Mouse (Mus musculus) forebrain, embryonic 16.5 days (tissue): Measurements from ENCODE around the gene Med13l. TPM values are rescaled to one million over a fixed set of nuclear protein-coding genes. Genes with fewer than 3 reads are reported as not detected.
"Not testable (repeated sequence)": the region's sequence is repeated elsewhere in the genome, so short reads cannot be mapped to it uniquely, and the experiment has no call there.

ENCODE experiments used
- ATAC-seq: fragments of 200-750 bp; cut with Nextera tagmentation; 2 replicates; pipeline ENCODE4 v1.8.0; 2017; ENCODE audit warnings: mild to moderate bottlenecking, moderate library complexity
- H3K27ac ChIP-seq: fragments of 300-500 bp; sonication (generic); 2 replicates; pipeline ENCODE4 v1.5.1; 2014; ENCODE audit warnings: low read length, control low read depth
- H3K27me3 ChIP-seq: fragments of 300-500 bp; sonication (generic); replicated peaks from 2 replicates; pipeline ENCODE4 v1.6.1; 2014; ENCODE audit warnings: low read length; ENCODE audit not compliant: control insufficient read depth, insufficient read depth
- H3K36me3 ChIP-seq: fragments of 300-500 bp; sonication (generic); 2 replicates; pipeline ENCODE4 v1.6.1; 2014; ENCODE audit not compliant: control insufficient read depth, insufficient read depth
- H3K4me1 ChIP-seq: fragments of 300-500 bp; sonication (generic); replicated peaks from 2 replicates; pipeline ENCODE4 v1.6.1; 2014; ENCODE audit warnings: low read length; ENCODE audit not compliant: control insufficient read depth, insufficient read depth
- H3K4me2 ChIP-seq: fragments of 300-500 bp; sonication (generic); 2 replicates; pipeline ENCODE4 v1.6.1; 2014; ENCODE audit warnings: mild to moderate bottlenecking, low read length, control low read depth
- H3K4me3 ChIP-seq: fragments of 300-500 bp; sonication (generic); replicated peaks from 2 replicates; pipeline ENCODE4 v1.5.1; 2014; ENCODE audit warnings: mild to moderate bottlenecking, low read length, control low read depth
- H3K9ac ChIP-seq: fragments of 300-500 bp; sonication (generic); replicated peaks from 2 replicates; pipeline ENCODE4 v1.6.1; 2014; ENCODE audit warnings: low read depth, low read length, control low read depth
- H3K9me3 ChIP-seq: fragments of 300-500 bp; sonication (generic); 2 replicates; pipeline ENCODE4 v1.6.1; 2016; ENCODE audit warnings: low read length; ENCODE audit not compliant: control insufficient read depth
- WGBS: fragments of 180-500 bp; shearing (Covaris S2); extraction: QIAGEN DNeasy Blood & Tissue Kit; methylation state at CpG from one replicate; pipeline ENCODE4 v1.1.7; 2014; 5-methylcytosine and 5-hydroxymethylcytosine counted together
- polyA plus RNA-seq: library from polyadenylated mRNA; unstranded; fragments of >200 nt; fragmentation: Nextera tagmentation; extraction: Ambion mirVana; gene quantifications from 2 replicates; pipeline ENCODE4 v1.2.1, GENCODE M21; 2015

The Med13l gene
- polyA plus RNA-seq, 1 experiment from 2014 or later: 24.9 TPM

DNA sequence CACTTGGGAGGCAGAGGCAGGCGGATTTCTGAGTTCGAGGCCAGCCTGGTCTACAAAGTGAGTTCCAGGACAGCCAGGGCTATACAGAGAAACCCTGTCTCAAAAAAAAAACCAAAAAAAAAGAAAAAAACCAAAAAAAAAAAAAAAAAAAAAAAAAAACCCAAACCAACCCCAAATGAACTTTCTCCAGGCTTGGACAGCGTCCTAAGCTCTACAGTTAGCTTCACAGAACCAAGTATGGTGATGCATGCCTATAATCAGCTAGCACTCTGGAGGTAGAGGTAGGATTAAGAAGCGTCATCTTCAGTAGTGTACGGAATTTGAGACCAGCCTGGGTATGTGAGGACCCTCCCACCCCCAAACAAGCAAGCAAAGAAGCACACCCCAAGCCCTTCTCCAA lies 92.6 kb downstream of the Med13l start:
- 95% methylated on average over 3 of the region's 5 CpGs for WGBS
- ATAC-seq, H3K27me3 ChIP-seq, H3K9ac ChIP-seq, H3K27ac ChIP-seq, H3K36me3 ChIP-seq, H3K4me3 ChIP-seq, H3K9me3 ChIP-seq, H3K4me2 ChIP-seq: not testable (repeated sequence)
- peaks cover 35% of the 10 kb centered on the region for H3K4me1 ChIP-seq

DNA sequence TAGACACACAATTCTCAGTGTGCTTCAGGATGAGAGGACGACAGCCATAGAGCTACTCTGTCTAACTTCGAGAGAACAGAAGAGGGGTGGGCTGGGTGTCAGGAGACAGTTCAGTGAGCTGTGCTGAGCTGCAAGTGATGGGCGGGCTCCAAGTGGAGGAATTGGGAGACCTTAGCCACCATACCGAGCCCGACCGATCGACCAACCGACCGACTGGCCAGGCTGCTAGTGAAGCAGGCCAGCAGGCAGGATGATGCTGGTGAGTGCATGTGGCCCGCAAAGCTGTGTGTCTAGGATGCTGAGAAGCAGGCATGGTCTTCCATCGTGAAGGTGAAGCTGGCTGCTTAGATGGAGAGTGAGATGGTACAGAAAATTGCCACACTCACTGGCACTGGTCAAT lies 94.1 kb downstream of the Med13l start:
- H3K36me3 ChIP-seq: no peaks in the 10 kb centered on the region
- no peak overlapping the region for H3K4me3 ChIP-seq
- 0 out of 2 replicates have a peak overlapping the region, but pooled peaks have one; percentile 27 for H3K9ac ChIP-seq
- no peaks in the 10 kb centered on the region for H3K27me3 ChIP-seq
- WGBS: 71% methylated on average over 11 of the region's 11 CpGs
- no peak for ATAC-seq
- H3K9me3 ChIP-seq: no peaks in the 10 kb centered on the region
- H3K4me1 ChIP-seq: peaks cover 29% of the 10 kb centered on the region
- H3K27ac ChIP-seq: no peak overlapping the region
- no peak overlapping the region for H3K4me2 ChIP-seq

DNA sequence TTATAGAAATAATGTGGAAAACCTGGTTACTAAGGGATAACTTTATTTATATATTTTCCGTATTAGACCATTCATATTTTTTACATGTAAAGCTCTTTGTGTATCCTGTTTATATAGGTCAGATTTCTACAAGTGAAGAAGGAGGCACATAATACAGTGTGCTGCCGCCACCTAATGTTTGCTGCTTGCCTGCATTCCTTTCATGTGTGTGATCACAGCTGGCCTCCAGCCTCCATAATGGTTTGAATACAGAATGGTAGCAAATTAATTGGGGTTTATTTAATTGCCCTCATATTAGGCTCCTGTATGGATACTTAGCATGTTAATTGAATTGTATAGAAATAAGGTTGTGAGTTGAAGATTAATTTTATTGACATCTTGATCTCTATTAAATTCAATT lies 94.5 kb downstream of the Med13l start:
- no peak overlapping the region for H3K9ac ChIP-seq
- peaks cover 25% of the 10 kb centered on the region for H3K4me1 ChIP-seq
- ATAC-seq: peak; percentile 79
- no peak overlapping the region for H3K27ac ChIP-seq
- H3K4me3 ChIP-seq: no peak overlapping the region
- H3K4me2 ChIP-seq: no peak overlapping the region
- H3K36me3 ChIP-seq: no peaks in the 10 kb centered on the region
- 28% methylated on average over 2 of the region's 2 CpGs for WGBS
- H3K9me3 ChIP-seq: no peaks in the 10 kb centered on the region
- H3K27me3 ChIP-seq: no peaks in the 10 kb centered on the region

DNA sequence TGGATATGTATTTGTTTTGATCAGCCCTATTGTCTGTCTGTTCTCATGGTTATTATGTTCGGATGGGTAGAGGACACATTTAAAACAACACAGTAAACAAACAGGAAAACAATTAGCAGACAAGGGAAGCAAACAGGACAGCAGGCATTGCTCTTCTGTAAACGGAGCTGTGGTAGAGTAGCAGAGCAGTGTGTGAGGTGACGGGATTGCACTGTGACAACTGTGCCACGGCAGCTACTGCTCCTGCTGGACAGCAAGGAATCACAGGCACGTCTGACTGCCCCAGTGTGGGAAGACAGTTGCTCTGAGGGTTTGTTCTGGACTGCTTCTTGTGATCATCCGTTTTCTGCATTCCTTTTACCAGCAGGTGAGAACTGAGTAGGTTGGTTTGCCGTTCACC lies 94.9 kb downstream of the Med13l start:
- H3K27ac ChIP-seq: no peak overlapping the region
- H3K27me3 ChIP-seq: no peaks in the 10 kb centered on the region
- peaks cover 22% of the 10 kb centered on the region for H3K4me1 ChIP-seq
- WGBS: 40% methylated on average over 7 of the region's 7 CpGs
- H3K36me3 ChIP-seq: no peaks in the 10 kb centered on the region
- ATAC-seq: peak; percentile 53; the same call in 1 of the 2 replicates
- no peak overlapping the region for H3K4me2 ChIP-seq
- H3K9me3 ChIP-seq: no peaks in the 10 kb centered on the region
- H3K4me3 ChIP-seq: no peak overlapping the region
- H3K9ac ChIP-seq: no peak overlapping the region

DNA sequence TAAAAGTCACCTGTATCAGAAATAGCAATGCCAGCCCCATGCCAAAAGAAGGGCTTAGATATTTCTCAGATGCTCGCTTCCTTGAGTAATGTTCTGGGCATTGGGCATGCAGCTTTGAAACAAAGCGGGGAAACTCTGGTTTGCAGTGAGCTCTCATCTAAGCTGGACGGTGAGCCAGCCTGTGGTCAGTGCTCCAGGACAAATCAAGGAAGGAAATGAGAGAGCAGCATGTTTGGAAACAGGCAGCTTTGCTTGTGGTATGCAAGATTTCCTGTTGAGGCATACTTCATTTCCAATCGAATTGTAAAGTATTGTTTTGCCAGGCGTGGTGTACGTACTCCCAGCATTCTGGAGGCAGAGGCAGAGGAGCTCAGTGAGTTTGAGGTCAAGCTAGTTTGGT lies 95.5 kb downstream of the Med13l start:
- no peak overlapping the region for H3K27ac ChIP-seq
- 84% methylated on average over 6 of the region's 6 CpGs for WGBS

DNA sequence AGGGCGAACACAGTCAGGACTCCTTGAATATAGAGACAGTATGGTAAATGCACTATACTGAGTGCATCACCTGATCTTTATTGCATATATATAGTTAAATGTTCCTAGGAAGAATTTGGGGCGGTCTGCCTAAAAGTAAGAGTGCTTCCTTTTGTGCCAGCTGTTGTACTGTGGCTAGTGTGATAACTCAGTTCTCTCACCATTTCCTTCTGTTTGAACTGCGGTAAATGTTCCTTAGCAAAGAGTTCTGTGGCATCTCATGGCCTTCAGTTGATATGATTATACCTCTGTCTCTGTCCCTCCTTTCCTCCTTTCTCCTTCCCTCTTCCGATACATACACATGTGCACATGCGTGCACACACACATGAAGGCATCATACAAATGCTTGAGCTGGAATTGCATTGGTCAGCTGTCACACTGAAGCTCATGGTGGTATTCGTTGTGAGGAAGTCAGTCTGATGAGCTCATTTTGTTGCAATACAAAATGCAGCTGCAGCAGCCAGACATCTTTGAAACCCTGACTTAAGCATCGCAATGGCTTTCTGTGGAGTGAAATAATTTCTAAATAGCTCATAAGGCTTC lies 97.9 kb downstream of the Med13l start:
- Histone ChIP-seq H3K27me3 (no peaks in the 10 kb centered on the region), H3K9me3 (no peaks in the 10 kb centered on the region), H3K4me2 (no peak overlapping the region), H3K36me3 (no peaks in the 10 kb centered on the region), H3K4me3 (no peak overlapping the region), H3K27ac (0 out of 2 replicates have a peak overlapping the region, but pooled peaks have one; percentile 20), H3K9ac (no peak overlapping the region), H3K4me1 (peaks cover 14% of the 10 kb centered on the region)
- no peak for ATAC-seq
- 87% methylated on average over 7 of the region's 7 CpGs for WGBS

More for the DNA sequence above, 95.5 kb downstream of the Med13l start:
- no peak for ATAC-seq
- H3K9me3 ChIP-seq: no peaks in the 10 kb centered on the region
- H3K4me3 ChIP-seq: no peak overlapping the region
- no peak overlapping the region for H3K4me2 ChIP-seq
- no peak overlapping the region for H3K9ac ChIP-seq
- no peaks in the 10 kb centered on the region for H3K36me3 ChIP-seq
- peaks cover 17% of the 10 kb centered on the region for H3K4me1 ChIP-seq
- H3K27me3 ChIP-seq: no peaks in the 10 kb centered on the region

DNA sequence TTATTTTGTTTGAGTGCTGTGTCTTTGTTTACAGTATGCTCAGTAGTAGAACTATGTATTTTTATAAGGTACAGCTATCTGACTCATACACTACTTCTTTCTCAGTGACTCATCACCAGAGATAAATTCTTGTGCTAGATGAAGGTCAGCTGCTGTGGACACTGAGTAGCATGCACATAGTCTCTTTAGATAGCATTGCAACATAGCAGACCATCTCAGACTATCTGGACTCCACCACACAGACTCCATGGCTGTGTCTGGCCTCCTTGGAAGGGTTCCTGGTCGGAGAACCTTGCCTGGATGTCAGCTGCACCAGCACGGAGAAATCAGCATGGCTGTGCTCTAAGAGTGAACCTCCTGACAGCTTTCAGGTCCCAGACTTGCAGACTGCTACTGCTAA lies 99.2 kb downstream of the Med13l start:
- no peaks in the 10 kb centered on the region for H3K36me3 ChIP-seq
- H3K27me3 ChIP-seq: no peaks in the 10 kb centered on the region
- H3K4me1 ChIP-seq: peaks cover 7% of the 10 kb centered on the region
- no peak for ATAC-seq
- no peak overlapping the region for H3K27ac ChIP-seq
- no peaks in the 10 kb centered on the region for H3K9me3 ChIP-seq
- no peak overlapping the region for H3K4me3 ChIP-seq
- 78% methylated on average over 2 of the region's 2 CpGs for WGBS
- H3K9ac ChIP-seq: no peak overlapping the region
- H3K4me2 ChIP-seq: no peak overlapping the region

DNA sequence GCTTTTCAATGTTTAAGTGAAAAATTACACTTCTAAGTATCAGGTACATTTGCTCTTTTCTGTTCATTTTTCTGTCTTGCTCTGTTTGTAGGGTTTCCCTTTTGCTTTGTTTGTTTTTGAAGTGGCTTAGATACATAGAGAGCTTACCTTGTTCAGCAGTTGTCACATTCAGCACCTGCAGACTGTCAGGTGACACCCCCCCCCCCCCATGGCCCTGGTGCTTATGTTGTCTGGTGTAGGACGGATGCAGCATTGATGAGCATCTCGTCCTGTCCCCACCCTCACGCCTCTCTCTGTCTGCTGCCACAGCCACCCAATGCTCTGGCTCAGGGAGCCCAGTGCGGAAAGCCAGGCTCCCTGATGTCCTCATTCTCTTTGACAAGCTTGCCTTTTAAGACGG lies 101.3 kb downstream of the Med13l start:
- no peaks in the 10 kb centered on the region for H3K27me3 ChIP-seq
- no peaks in the 10 kb centered on the region for H3K36me3 ChIP-seq
- 65% methylated on average over 5 of the region's 5 CpGs for WGBS
- no peak overlapping the region for H3K27ac ChIP-seq
- no peaks in the 10 kb centered on the region for H3K9me3 ChIP-seq
- H3K9ac ChIP-seq: no peak overlapping the region
- no peak overlapping the region for H3K4me3 ChIP-seq
- H3K4me1 ChIP-seq: peaks cover 9% of the 10 kb centered on the region
- no peak overlapping the region for H3K4me2 ChIP-seq
- no peak for ATAC-seq

DNA sequence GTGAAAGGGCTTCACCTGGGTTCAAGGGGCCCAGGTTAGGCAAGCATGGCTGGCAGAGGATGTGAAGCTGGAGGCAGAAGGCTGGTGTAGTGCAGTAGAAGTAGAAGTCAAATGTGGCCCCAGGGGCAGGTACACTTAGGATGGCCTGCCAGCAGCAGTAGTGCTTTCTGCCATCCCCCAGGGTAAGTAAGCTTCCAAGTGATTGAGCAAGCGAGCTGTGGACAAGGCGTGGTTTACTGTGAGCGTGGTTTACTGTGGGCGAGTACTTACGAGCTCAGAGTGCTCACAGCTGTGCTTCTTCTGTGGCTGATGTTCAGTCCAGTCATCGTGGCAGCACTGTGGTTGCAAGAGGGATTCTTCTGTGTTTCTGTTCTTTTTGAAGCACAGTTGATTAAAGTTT lies 103.5 kb downstream of the Med13l start:
- H3K4me1 ChIP-seq: peaks cover 28% of the 10 kb centered on the region
- ATAC-seq: no peak
- WGBS: 82% methylated on average over 6 of the region's 6 CpGs

DNA sequence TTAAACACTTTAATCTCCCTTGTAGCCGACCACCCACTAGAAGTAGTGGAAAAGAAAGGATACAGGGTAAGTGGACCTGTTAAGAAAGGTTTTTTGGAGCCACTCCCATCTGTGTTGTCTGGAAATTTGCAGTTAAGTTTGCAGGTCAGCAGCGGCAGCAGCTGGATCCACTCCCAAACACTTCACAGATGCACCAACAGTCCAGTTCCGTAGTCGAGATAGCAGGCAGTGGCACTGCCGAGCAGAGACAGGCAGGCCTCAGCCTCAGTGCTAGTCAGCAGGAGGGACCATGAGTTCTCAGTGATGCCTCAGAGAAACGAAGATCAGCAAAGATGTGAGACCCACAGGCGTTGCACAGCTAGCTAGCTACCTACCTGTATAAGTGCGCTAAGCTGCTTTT lies 104.5 kb downstream of the Med13l start:
- Histone ChIP-seq H3K36me3 (no peaks in the 10 kb centered on the region), H3K27ac (no peak overlapping the region), H3K4me1 (peaks cover 32% of the 10 kb centered on the region), H3K9me3 (no peaks in the 10 kb centered on the region), H3K9ac (no peak overlapping the region), H3K4me2 (no peak overlapping the region), H3K27me3 (no peaks in the 10 kb centered on the region), H3K4me3 (no peak overlapping the region)
- WGBS: 89% methylated on average over 8 of the region's 8 CpGs
- no peak for ATAC-seq

More for the DNA sequence above, 103.5 kb downstream of the Med13l start:
- Histone ChIP-seq H3K4me3 (no peak overlapping the region), H3K27me3 (no peaks in the 10 kb centered on the region), H3K9me3 (no peaks in the 10 kb centered on the region), H3K27ac (no peak overlapping the region), H3K36me3 (no peaks in the 10 kb centered on the region), H3K9ac (no peak overlapping the region), H3K4me2 (no peak overlapping the region)
